Mouse (Mus musculus) embryonic fibroblast, embryonic 13.5 days (primary cell): ENCODE results near the gene Gm2115. TPM values are rescaled to one million over a fixed set of nuclear protein-coding genes. Genes with fewer than 3 reads are reported as not detected.

Source experiments
- H3K27ac ChIP-seq: 2 replicates; pipeline ENCODE4 v1.5.1; 2012; ENCODE audit warnings: low read length, control low read depth, inconsistent platforms; ENCODE audit not compliant: insufficient read depth
- H3K4me1 ChIP-seq: 2 replicates; pipeline ENCODE4 v1.6.1; 2011; ENCODE audit warnings: low read length; ENCODE audit not compliant: control insufficient read depth, insufficient read depth
- H3K4me3 ChIP-seq: 2 replicates; pipeline ENCODE4 v1.5.1; 2011; ENCODE audit warnings: mild to moderate bottlenecking, control low read depth, low read length; ENCODE audit not compliant: insufficient read depth
- CTCF ChIP-seq: IDR thresholded peaks from 2 replicates; pipeline ENCODE4 v1.5.1; 2011; ENCODE audit warnings: mild to moderate bottlenecking, control low read depth, low read length, moderate library complexity, borderline replicate concordance; ENCODE audit not compliant: insufficient read depth
- POLR2A ChIP-seq: IDR thresholded peaks from 2 replicates; pipeline ENCODE4 v1.6.1; 2011; ENCODE audit warnings: low read depth, mild to moderate bottlenecking, control low read depth, low read length, moderate library complexity
- polyA plus RNA-seq: library from polyadenylated mRNA; stranded (reverse); fragments of >200 nt; gene quantifications from 2 replicates; pipeline ENCODE4 v1.2.4, GENCODE M21; 2011; ENCODE audit warnings: low read depth; ENCODE audit not compliant: missing spikeins, insufficient read length

Gm2115 gene
- polyA plus RNA-seq, 1 experiment: 37.2 TPM

GRCm38 (mm10) chr7:84579769-84580168 lies 51.0 kb downstream of the Gm2115 start:
- Histone ChIP-seq H3K27ac (no peak overlapping the region), H3K4me3 (no peak overlapping the region), H3K4me1 (peaks cover 5% of the 10 kb centered on the region; the same call in 1 of the 2 replicates)
- no peak for TF ChIP-seq CTCF
- TF ChIP-seq POLR2A: no peak

GRCm38 (mm10) chr7:84585086-84585485 lies 56.3 kb downstream of the Gm2115 start:
- TF ChIP-seq CTCF (no peak), POLR2A (no peak)
- no peak overlapping the region for H3K4me3 ChIP-seq
- no peak overlapping the region for H3K27ac ChIP-seq
- H3K4me1 ChIP-seq: no peaks in the 10 kb centered on the region

- 0 out of 2 replicates have a peak, but pooled peaks cover 3% of the 10 kb centered on the region for H3K4me1 ChIP-seq
- no peak overlapping the region for H3K4me3 ChIP-seq
- TF ChIP-seq POLR2A: no peak
- TF ChIP-seq CTCF: no peak
- no peak overlapping the region for H3K27ac ChIP-seq
Observed at GRCm38 (mm10) chr7:84586360-84587100, 57.8 kb downstream of the Gm2115 start.

- H3K4me1 ChIP-seq: 0 out of 2 replicates have a peak, but pooled peaks cover 3% of the 10 kb centered on the region
- no peak for TF ChIP-seq CTCF
- TF ChIP-seq POLR2A: no peak
- H3K4me3 ChIP-seq: no peak overlapping the region
- no peak overlapping the region for H3K27ac ChIP-seq
Observed at GRCm38 (mm10) chr7:84587101-84587783, 58.5 kb downstream of the Gm2115 start.

- TF ChIP-seq POLR2A (no peak), CTCF (no peak)
- Histone ChIP-seq H3K27ac (no peak overlapping the region), H3K4me1 (0 out of 2 replicates have a peak, but pooled peaks cover 3% of the 10 kb centered on the region), H3K4me3 (no peak overlapping the region)
Observed at GRCm38 (mm10) chr7:84590622-84591021, 61.9 kb downstream of the Gm2115 start.

- Histone ChIP-seq H3K27ac (no peak overlapping the region), H3K4me3 (no peak overlapping the region), H3K4me1 (0 out of 2 replicates have a peak, but pooled peaks cover 3% of the 10 kb centered on the region)
- TF ChIP-seq CTCF (no peak), POLR2A (no peak)
Observed at GRCm38 (mm10) chr7:84591347-84591746, 62.6 kb downstream of the Gm2115 start.

GRCm38 (mm10) chr7:84594087-84594916 lies 65.5 kb downstream of the Gm2115 start:
- Histone ChIP-seq H3K27ac (no peak overlapping the region), H3K4me3 (no peak overlapping the region), H3K4me1 (0 out of 2 replicates have a peak, but pooled peaks cover 3% of the 10 kb centered on the region)
- TF ChIP-seq POLR2A (no peak), CTCF (no peak)

GRCm38 (mm10) chr7:84594917-84595303 lies 66.2 kb downstream of the Gm2115 start:
- Histone ChIP-seq H3K4me3 (no peak overlapping the region), H3K4me1 (0 out of 2 replicates have a peak, but pooled peaks cover 3% of the 10 kb centered on the region), H3K27ac (no peak overlapping the region)
- no peak for TF ChIP-seq CTCF
- no peak for TF ChIP-seq POLR2A

- no peak for TF ChIP-seq CTCF
- TF ChIP-seq POLR2A: no peak
- no peak overlapping the region for H3K27ac ChIP-seq
- H3K4me1 ChIP-seq: 0 out of 2 replicates have a peak, but pooled peaks cover 3% of the 10 kb centered on the region
- no peak overlapping the region for H3K4me3 ChIP-seq
Observed at GRCm38 (mm10) chr7:84596002-84596401, 67.2 kb downstream of the Gm2115 start.

GRCm38 (mm10) chr7:84596633-84597032 lies 67.9 kb downstream of the Gm2115 start:
- no peak for TF ChIP-seq CTCF
- no peak for TF ChIP-seq POLR2A
- Histone ChIP-seq H3K27ac (no peak overlapping the region), H3K4me3 (no peak overlapping the region), H3K4me1 (no peaks in the 10 kb centered on the region)
